Mouse (Mus musculus) embryo, embryonic 11.5 days (tissue): ENCODE measurements around the gene Adad2.

Source experiments
- DNase-seq: peaks from one replicate; pipeline ENCODE4 v3.0.0-alpha.2; 2012; ENCODE audit warnings: low read depth, low spot score

Gene Adad2

GRCm38 (mm10) chr8:119612471-119612870, at the start of gene Adad2:
TSS of gene Adad2 (plus strand) at chr8:119612747.
- DNase-seq, result no peak

GRCm38 (mm10) chr8:119563849-119564251, 48.7 kb upstream of the Adad2 start:
- DNase-seq, result no peak

GRCm38 (mm10) chr8:119566367-119566766, 46.2 kb upstream of the Adad2 start:
- no peak for DNase-seq

- no peak for DNase-seq
Observed at GRCm38 (mm10) chr8:119568251-119568650, 44.3 kb upstream of the Adad2 start.

GRCm38 (mm10) chr8:119568951-119569350, 43.6 kb upstream of the Adad2 start:
- no peak for DNase-seq

- DNase-seq, result no peak
Observed at GRCm38 (mm10) chr8:119569881-119570280, 42.7 kb upstream of the Adad2 start.

- no peak for DNase-seq
Observed at GRCm38 (mm10) chr8:119571135-119571534, 41.4 kb upstream of the Adad2 start.

GRCm38 (mm10) chr8:119572411-119572810, 40.1 kb upstream of the Adad2 start:
- DNase-seq, result no peak

DNA sequence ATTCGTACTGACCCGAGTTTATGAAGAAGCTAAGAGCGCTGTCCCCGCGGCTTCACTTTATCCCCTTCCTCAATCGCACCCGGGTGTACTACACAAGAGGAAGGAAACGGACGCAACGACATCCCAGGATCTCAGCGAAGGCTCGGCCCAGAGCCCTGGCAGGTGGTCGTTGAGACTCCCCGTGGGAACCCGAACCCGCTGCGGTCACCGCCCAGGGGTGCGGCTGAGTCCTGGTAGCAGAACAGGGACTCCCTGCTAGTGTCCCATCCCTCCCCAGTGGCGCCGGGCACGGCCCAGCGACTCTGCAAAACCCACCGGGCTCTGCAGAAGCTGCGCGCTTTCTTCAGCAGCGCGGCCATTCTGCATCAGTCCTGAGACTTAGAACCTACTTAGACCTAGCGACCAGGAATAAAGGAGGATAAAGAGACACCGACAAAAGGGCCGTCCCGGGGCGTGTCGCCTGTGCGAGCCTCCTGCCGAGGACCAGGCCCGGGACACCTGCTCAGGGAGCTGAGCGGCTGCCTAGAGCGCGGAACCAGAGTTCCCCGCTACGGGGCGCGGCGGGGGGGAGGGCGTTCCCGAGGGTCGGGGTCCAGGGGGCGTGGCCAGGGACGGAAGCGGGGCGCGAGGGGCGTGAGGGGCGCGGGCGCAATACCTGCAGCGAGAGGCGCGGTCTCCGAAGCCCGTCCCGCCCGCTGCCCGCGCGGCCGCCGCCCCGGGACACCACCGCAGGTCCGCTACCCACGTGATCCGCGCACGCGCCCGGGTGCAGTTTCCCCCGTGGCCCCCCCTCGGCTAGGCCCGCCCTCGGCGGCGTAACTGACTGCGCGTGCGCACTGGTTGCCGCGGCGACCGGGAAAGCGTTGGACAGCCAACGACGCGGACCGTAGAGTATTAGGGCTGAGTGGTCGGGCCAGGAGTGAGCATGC, 37.8 kb upstream of the Adad2 start, which contains the start of the genes Hsdl1 and Dnaaf1:
Hsdl1 (minus strand) TSS at position 747 of the 929 bp plus-strand sequence.
Dnaaf1 (plus strand) TSS at position 799 of the 929 bp plus-strand sequence.
- peak; percentile 89 for DNase-seq

DNA sequence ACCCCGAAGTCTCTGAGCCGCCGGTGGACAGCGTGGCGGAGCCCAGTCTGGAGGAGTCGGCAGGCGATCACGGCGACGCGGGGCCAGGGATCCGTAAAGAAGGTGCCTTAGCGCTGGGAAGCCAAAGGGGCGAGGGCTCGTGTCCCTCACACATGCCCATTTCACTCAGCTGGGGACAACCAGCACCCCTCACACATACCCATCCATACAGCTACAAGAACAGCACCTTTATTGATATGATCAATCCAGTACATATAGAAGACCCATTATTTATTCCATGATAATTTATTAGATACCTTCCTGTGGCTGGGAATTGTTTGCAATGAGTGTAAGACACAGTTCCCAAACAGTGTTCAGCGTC, 37.2 kb upstream of the Adad2 start:
- no peak for DNase-seq

DNA sequence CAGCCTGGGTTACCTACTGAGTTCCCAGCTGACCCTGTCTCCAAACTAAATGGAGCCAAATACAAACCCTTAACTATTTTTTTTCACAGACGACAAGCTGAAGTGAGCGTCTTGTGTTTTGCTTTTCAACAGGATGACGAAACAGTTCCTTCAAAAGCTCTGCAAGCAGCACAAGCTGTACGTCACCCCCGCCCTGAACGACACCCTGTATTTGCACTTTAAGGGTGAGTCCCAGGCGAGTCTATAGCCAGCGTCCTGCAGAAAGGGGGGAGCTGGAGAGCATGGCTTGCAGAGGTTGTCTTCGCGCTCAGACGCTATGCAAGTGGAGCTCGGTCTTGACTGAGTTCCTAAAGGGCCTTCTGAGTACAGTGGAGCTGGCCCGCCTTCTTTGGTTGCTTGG, 33.5 kb upstream of the Adad2 start:
- DNase-seq, result no peak

- no peak for DNase-seq
Observed at GRCm38 (mm10) chr8:119580441-119581161, 31.9 kb upstream of the Adad2 start.

DNA sequence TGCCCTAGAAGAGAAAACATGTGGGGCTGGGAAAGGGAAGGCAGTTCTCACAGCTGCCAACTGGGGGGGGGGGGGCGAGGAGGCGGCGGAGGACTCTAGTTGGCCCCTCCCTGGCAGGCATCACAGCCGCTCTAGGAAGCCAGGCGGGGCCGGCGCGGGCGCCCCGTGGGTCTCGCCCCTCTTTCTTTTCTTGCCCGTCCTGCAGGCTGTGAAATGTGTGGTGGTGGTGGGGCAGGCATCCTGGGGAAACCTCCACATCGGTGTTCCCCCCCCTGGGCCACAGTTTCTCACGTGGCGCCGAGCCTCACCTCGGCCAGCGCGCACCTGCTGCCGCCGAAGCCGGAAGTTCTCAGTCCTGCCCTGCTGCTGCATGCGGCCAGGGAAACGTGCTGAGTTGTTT, 26.6 kb upstream of the Adad2 start:
- no peak for DNase-seq

GRCm38 (mm10) chr8:119588321-119588720, 24.2 kb upstream of the Adad2 start:
- no peak for DNase-seq

- no peak for DNase-seq
Observed at GRCm38 (mm10) chr8:119588844-119589243, 23.7 kb upstream of the Adad2 start.

DNA sequence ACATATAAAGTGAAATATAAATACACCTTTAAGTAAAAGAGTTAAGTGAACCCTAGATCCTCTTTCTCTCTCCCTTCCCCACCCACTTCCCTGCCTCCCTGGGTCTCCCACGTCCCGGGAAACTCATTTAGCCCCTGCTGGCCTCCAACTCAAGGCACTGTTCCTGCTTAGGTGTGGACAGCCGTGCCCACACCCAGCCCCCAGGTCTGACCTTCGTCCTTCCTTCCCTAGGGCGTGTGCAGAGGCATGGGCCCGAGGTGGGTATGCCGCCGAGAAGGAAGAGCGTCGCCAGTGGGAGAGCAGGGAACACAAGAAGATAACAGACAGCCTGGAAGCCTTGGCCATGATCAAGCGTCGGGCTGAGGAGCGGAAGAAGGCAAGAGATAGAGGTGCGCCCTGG, 22.2 kb upstream of the Adad2 start:
- DNase-seq, result no peak

DNA sequence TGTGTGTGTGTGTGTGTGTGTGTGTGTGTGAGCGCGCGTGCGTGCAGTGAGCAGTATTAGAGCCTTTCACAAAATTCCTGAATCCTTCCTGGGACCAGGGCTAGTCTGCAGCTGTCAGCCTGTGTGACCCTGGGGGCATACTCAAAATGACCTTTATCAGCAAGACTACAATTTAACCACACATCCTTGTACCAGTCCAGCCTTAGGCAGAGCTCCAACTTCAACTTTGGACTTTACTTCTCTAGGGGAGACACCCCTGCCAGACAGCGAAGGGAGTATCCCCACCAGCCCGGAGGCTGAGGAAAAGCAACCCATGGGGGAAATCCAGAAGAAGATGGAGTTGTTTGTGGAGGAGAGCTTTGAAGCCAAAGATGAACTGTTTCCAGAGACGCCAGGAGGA, 21.1 kb upstream of the Adad2 start:
- DNase-seq, result no peak

GRCm38 (mm10) chr8:119603771-119604170, 8.8 kb upstream of the Adad2 start:
- DNase-seq, result no peak

DNA sequence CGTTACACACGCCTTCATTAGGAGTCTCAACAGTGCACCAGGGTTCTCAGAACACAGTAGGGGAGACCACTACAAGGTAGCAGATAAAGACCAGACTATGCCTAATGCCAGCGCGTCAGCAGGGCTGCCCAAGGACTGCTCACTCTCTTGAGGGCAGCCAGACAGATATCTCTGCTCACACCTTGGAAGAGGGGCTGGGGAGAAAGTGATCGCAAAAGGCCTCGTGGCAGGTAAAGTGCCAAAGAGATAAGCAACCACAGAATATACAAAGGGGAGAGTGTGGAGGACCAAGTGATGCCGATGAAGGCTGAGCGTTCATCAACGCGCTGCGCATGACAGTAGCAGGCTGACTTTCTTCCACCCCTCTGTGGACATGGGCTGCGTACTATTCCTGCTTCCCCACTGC, 8.1 kb upstream of the Adad2 start:
- DNase-seq, result no peak

- peak; percentile 89 for DNase-seq
Observed at GRCm38 (mm10) chr8:119604996-119605395, 7.6 kb upstream of the Adad2 start, which contains the start of gene Taf1c. TSS of gene Taf1c (minus strand) at chr8:119605222.

DNA sequence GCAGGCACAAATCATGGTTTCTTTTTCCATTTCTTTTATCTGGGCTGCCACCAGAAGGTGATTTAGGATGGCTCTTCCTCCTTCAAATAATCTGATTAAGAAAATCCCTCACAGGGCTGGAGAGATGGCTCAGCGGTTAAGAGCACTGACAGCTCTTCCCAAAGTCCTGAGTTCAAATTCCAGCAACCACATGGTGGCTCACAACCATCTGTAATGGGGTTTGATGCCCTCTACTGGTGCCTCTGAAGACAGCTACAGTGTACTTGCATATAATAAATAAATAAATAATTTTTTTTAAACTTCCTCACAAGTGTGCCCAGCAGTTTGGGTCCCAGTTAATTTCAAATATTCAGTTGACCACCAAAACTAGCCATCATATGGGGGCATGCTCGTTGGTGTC, 6.3 kb upstream of the Adad2 start:
- DNase-seq, result no peak

DNA sequence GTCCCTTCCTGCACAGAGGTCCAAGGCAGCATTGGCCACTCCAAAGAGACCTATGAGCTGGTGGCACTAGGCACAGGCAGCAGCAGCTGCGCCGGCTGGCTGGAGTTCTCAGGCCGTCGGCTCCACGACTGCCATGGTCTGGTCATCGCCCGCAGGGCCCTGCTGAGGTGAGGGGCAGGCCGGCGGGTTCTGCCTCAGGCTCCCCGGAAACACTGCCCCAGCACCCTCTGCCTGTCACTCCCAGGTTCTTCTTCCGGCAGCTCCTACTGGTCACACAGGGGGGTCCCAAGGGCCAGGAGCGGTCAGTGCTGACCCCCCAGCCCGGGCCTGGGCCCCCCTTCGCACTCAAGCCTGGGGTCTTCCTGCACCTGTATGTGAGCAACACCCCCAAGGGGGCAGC, 2.5 kb downstream of the Adad2 start:
- no peak for DNase-seq

- no peak for DNase-seq
Observed at GRCm38 (mm10) chr8:119616358-119616757, 3.8 kb downstream of the Adad2 start.
